Mouse (Mus musculus): ENCODE results near the gene Slc5a5. TPM values are rescaled to one million over a fixed set of nuclear protein-coding genes. Genes with fewer than 3 reads are reported as not detected.

The Slc5a5 gene
- not detected for polyA plus RNA-seq (2014; fragmentation: Illumina TruSeq; extraction: RNeasy Lipid Tissue Mini Kit (QIAGEN cat#74804); ENCODE audit: low read depth, low replicate concordance)

GRCm38 (mm10) chr8:70892022-70892895, at the start of gene Slc5a5:
Gene Slc5a5 (minus strand): TSS chr8:70892757.

GRCm38 (mm10) chr8:70905831-70906736, 13.5 kb upstream of the Slc5a5 start, which contains the start of gene Map1s:
Gene Map1s (plus strand): TSS chr8:70905932.

GRCm38 (mm10) chr8:70897021-70897680, 4.6 kb upstream of the Slc5a5 start, which contains the start of gene Rpl18a:
Gene Rpl18a (minus strand): TSS chr8:70897412.

DNA sequence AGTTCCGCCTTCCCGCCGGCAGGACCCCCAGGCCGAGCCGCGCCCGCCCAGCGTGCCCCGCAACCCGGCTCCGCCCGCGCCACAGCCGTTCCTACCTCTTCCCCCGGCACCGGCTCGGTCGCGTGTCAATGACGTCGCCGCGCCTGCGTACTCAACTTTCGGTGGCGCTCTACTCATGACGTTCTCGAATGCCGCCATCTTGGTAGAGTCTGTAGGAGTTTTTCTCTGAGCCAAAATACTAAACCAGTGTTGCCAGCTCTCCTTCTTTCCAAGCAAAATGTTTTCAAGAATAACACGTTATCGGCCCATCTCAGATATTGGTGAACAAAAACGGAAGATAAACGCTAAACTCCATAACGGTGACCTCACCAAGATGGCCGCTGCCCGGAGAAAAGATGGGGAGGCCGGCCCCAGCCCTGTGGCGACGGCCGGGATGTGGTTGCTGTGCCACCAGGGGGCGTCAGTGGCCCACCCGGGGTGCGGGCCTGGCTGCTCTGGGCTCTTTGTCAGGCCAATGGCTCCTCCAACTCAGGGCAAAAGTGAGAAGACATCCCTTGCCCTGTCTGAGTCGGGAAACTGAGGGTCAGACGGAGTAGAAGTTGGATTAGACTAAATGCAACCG, 19.1 kb downstream of the Slc5a5 start, which contains the start of gene Ccdc124:
TSS of gene Ccdc124 (minus strand) at position 572 of the 622 bp plus-strand sequence.

DNA sequence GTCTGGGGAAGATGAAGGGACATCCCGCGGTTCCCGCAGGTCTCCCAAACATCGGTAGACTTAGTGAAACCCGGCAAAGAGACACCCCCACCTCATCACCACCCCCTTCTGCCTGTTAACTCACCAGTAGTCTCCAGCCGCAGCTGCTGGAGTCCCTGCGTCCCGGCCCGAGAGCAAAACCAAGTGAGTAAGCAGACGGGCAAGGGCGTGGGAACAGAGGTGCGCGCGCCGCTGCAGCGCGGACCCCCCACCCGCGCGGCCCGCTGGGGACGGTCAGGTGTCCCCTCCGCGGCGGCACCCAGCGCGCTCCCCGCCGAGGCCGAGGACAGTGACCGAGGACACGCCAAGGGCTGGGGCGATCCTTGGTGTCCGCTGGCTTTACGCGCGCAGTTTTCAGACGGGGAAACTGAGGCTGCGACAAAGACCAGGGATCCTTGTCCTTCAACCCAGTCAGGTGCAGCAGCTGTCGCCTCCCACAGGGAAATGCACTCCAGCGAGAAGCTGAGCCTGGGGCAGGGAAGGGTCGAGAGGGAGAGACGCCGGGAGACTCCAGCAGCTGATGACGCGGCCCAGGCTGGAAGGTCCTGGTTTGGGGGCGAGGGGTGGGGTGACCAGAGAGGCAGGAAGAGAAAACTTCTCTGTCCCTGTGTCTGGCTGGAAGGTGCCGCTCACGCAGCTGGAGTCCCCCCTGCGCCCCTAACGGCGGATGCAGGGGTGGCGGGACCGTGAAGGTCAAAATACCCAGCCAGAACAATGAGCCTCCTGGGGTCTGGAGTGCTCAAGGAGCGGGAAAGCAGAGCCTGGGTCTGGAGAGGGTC, 29.5 kb downstream of the Slc5a5 start, which contains the start of gene Kcnn1:
TSS of gene Kcnn1 (minus strand) at position 435 of the 818 bp plus-strand sequence.

DNA sequence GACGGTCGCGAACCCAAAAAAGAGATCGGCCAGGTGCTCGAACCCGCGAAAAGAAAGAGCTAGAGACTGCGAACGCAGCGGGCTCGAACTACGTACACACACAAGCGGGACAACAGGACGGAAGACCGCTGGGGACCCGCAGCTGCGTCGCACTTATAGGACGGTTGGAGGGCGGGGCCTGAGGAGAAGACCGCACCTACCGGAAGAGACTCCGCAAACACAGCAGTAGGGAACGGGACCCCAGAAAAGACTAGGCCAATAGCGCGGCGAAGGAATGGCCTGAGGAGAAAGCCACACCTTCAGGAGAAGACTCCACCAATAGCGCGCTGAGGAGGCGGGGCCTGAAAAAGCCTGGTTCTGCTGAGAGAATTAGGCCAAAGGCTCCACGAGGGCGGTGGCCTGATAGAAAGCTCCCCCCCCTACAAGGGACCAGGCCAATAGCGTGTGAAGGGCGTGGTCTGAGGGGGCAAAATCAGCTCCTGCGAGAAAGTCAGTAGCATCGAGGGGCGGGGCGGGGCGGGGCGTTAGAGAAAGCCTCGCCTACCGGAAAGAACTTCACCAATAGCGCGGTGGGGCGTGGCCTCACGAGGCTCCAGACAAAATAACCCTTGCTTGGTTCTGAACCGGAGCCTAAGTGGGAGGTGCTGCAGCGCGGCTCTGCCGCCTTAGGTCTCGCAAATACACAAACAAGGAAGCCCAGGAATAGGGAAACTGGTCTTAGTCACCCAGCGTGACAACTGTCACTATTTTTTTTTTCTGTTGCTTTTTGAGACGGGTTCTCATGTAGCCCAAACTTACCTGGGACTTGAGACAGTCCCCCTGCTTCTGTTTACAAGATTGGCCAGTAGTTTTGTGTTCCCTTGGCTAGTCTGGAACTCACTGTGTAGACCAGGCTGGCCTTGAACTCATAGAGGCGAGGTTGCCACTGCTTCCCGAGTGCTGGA, 52.9 kb downstream of the Slc5a5 start, which contains the start of gene Arrdc2:
TSS of gene Arrdc2 (minus strand) at position 313 of the 944 bp plus-strand sequence.

Other genes with a start within 250 kb of the Slc5a5 start
- gene Pgpep1, start 232.4 kb downstream of the Slc5a5 start, polyA plus RNA-seq (2014; fragmentation: Illumina TruSeq; extraction: RNeasy Lipid Tissue Mini Kit (QIAGEN cat#74804); ENCODE audit: low read depth, low replicate concordance): 55.2 TPM
- gene Lsm4, start 219.5 kb downstream of the Slc5a5 start, polyA plus RNA-seq (2014; fragmentation: Illumina TruSeq; extraction: RNeasy Lipid Tissue Mini Kit (QIAGEN cat#74804); ENCODE audit: low read depth, low replicate concordance): not detected
- gene Jund, start 193.8 kb downstream of the Slc5a5 start, polyA plus RNA-seq (2014; fragmentation: Illumina TruSeq; extraction: RNeasy Lipid Tissue Mini Kit (QIAGEN cat#74804); ENCODE audit: low read depth, low replicate concordance): 24.6 TPM
- not detected for gene Iqcn, start 189.3 kb downstream of the Slc5a5 start, polyA plus RNA-seq (2014; fragmentation: Illumina TruSeq; extraction: RNeasy Lipid Tissue Mini Kit (QIAGEN cat#74804); ENCODE audit: low read depth, low replicate concordance)
- gene Gm3336, start 174.2 kb downstream of the Slc5a5 start, polyA plus RNA-seq (2014; fragmentation: Illumina TruSeq; extraction: RNeasy Lipid Tissue Mini Kit (QIAGEN cat#74804); ENCODE audit: low read depth, low replicate concordance): not detected
- not detected for gene Pde4c, start 169.0 kb downstream of the Slc5a5 start, polyA plus RNA-seq (2014; fragmentation: Illumina TruSeq; extraction: RNeasy Lipid Tissue Mini Kit (QIAGEN cat#74804); ENCODE audit: low read depth, low replicate concordance)
- 12.3 TPM for gene Rab3a, start 138.1 kb downstream of the Slc5a5 start, polyA plus RNA-seq (2014; fragmentation: Illumina TruSeq; extraction: RNeasy Lipid Tissue Mini Kit (QIAGEN cat#74804); ENCODE audit: low read depth, low replicate concordance)
- 2.2 TPM for gene Mpv17l2, start 131.8 kb downstream of the Slc5a5 start, polyA plus RNA-seq (2014; fragmentation: Illumina TruSeq; extraction: RNeasy Lipid Tissue Mini Kit (QIAGEN cat#74804); ENCODE audit: low read depth, low replicate concordance)
- 1.9 TPM for gene Pik3r2, start 116.0 kb downstream of the Slc5a5 start, polyA plus RNA-seq (2014; fragmentation: Illumina TruSeq; extraction: RNeasy Lipid Tissue Mini Kit (QIAGEN cat#74804); ENCODE audit: low read depth, low replicate concordance)
- gene Mast3, start 87.7 kb downstream of the Slc5a5 start, polyA plus RNA-seq (2014; fragmentation: Illumina TruSeq; extraction: RNeasy Lipid Tissue Mini Kit (QIAGEN cat#74804); ENCODE audit: low read depth, low replicate concordance): 1.5 TPM
- gene Il12rb1, start 84.3 kb downstream of the Slc5a5 start, polyA plus RNA-seq (2014; fragmentation: Illumina TruSeq; extraction: RNeasy Lipid Tissue Mini Kit (QIAGEN cat#74804); ENCODE audit: low read depth, low replicate concordance): not detected
- gene Arrdc2, start 53.0 kb downstream of the Slc5a5 start, polyA plus RNA-seq (2014; fragmentation: Illumina TruSeq; extraction: RNeasy Lipid Tissue Mini Kit (QIAGEN cat#74804); ENCODE audit: low read depth, low replicate concordance): 1.5 TPM
- 0.47 TPM for gene Kcnn1, start 29.5 kb downstream of the Slc5a5 start, polyA plus RNA-seq (2014; fragmentation: Illumina TruSeq; extraction: RNeasy Lipid Tissue Mini Kit (QIAGEN cat#74804); ENCODE audit: low read depth, low replicate concordance)
- gene Ccdc124, start 18.8 kb downstream of the Slc5a5 start, polyA plus RNA-seq (2014; fragmentation: Illumina TruSeq; extraction: RNeasy Lipid Tissue Mini Kit (QIAGEN cat#74804); ENCODE audit: low read depth, low replicate concordance): not detected
- 46.7 TPM for gene Rpl18a, start 4.7 kb upstream of the Slc5a5 start, polyA plus RNA-seq (2014; fragmentation: Illumina TruSeq; extraction: RNeasy Lipid Tissue Mini Kit (QIAGEN cat#74804); ENCODE audit: low read depth, low replicate concordance)
- gene Map1s, start 13.2 kb upstream of the Slc5a5 start, polyA plus RNA-seq (2014; fragmentation: Illumina TruSeq; extraction: RNeasy Lipid Tissue Mini Kit (QIAGEN cat#74804); ENCODE audit: low read depth, low replicate concordance): 1.6 TPM

Measured in adrenal gland, adult 10 weeks (tissue).